Mouse (Mus musculus): ENCODE results near the gene Pno1.
"Not testable (repeated sequence)": the region's sequence is repeated elsewhere in the genome, so short reads cannot be mapped to it uniquely, and the experiment has no call there.

Gene Pno1

DNA sequence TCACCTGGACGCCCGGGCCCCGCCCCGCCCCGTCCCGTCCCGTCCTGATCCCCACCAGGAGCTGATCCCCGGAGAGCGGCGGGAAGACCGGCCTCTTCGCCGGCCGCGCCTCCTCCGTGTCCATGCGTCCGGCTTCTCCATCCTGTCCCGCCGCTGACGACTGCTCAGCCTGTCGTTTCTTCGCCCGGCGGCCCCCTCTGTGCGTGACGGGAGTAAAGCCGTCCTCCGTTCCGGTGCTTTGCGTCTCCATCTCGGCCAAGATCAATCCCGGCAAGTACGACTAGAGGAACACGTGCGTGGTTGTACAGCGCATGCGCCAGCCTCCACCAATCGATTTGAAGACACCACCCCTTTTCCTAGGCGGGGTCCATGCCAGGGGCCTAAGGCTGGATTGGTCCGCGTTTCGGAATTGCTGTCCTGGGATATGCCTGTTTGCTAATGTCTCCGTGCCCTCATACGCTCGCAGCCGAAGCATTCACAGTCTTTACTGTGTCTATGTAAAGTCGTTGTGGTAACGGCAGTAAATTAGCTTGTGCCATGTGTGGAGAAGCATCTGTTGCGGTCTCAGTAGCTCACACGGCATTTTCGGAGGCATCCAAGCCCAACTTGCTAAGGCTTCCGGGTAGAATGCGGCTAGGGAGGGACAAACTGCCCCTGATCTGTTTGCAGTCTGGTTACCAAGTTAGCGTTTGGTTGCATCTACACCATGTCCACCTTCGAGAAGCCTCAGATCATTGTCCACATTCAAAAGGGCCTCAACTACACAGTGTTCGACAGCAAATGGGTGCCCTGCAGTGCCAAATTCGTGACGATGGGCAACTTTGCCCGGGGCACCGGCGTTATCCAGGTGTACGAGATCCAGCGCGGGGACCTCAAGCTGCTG lies at the start of gene Pno1:
Gene Pno1, minus strand, starts transcription at position 311 of the 883 bp plus-strand sequence.
- peak; percentile 91 for DNase-seq (ENCODE audit: low spot score)

DNA sequence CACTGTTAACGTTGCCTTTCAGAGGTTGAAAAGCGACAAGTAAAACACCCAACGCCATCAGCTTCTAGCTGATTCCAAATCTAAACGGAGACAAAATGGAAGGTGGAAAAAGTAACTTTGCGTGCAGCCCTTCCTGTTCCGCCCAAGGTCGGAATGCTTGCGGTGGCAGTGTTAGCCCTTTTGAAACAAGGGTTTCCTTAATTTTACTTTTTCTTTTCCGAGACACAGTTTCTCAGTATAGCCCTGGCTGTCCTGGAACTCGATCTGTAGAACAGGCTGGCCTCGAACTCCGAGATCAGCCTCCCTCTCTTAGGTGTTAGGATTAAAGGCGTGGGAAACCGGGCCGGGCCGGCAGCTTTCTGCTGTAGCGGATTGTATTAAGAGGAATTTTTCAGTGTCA lies 46.5 kb upstream of the Pno1 start:
- DNase-seq (ENCODE audit: low spot score) = no peak

DNA sequence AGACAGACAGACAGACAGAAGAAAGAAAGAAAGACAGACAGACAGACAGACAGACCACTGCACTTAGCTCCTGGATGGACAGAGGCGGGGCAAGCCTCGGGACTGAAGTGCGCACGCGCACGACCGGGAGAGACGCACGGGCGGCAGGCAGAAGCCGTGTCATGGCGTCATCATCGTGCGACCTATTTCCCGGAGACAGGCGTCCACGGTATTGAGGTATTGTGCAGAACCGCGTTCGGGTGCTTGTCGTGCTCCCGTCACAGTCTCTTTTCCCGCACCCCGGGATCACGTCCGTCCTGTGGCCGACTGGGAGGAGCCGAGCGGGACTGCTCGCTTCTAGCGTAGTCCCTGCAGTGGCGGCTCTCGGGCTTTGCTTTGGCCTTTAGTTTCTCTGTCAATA lies 46.1 kb upstream of the Pno1 start, which contains the start of gene C1d:
Gene C1d, plus strand, starts transcription at position 137 of the 400 bp plus-strand sequence.
- peak; percentile 94 for DNase-seq (ENCODE audit: low spot score)

DNA sequence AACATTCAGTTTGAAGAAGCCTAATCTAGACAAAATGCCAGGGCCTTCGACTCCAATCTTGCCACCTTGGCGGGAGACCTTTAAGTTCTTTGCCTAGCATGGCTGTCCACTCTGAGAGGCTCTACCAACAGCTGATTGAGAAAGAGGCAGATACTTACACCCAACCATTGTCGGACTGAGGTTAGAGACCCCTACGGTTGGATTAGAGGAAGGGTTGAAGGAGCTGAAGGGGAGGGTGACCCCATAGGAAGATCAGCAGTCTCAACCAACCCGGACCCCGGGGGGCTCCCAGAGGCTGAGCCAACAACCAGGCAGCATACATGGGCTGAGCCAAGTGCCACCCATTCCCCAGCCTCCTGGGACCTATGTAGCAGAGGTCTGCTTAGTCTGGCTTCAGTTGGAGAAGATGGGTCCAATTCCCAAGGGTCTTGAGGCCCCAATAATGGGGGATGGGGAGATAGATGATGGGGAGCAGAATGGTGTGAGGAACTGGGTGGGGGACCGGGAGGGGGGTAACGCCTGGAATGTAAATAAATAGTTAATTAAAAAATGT lies 45.5 kb upstream of the Pno1 start:
- no peak for DNase-seq (ENCODE audit: low spot score)

DNA sequence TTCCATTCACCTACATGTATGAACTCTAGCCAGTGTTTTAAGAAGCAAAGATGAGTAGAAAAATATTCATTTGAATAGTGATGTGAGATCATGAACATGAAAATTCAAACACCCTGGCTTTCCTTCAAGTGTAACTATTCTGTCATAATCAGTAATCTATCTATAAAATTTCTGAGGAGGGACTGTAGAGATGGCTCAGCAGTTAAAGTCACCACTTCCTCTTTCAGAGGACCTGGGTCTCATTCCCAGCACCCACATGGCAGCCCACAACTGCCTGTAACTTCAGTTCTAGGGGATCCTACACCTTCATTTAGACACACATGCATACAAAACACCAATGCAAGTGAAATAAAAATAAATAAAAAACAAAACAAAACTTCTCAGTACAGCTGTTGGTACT lies 37.3 kb upstream of the Pno1 start:
- DNase-seq (ENCODE audit: low spot score) = no peak

DNA sequence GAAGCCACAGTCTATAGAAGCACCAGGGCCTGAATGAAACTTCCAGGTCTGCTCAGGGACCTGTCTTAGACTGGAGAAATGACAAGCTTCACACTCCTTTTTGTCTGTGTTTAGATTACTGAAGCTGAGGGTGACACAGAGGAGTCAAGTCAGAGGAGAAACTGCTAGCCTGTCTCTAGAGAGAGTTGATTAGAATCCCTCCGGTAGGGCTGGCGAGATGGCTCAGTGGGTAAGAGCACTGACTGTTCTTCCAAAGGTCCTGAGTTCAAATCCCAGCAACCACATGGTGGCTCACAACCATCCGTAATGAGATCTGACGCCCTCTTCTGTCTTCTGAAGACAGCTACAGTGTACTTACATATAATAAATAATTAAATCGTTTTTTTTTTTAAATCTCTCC lies 27.2 kb upstream of the Pno1 start:
- DNase-seq (ENCODE audit: low spot score) = not testable (repeated sequence)

DNA sequence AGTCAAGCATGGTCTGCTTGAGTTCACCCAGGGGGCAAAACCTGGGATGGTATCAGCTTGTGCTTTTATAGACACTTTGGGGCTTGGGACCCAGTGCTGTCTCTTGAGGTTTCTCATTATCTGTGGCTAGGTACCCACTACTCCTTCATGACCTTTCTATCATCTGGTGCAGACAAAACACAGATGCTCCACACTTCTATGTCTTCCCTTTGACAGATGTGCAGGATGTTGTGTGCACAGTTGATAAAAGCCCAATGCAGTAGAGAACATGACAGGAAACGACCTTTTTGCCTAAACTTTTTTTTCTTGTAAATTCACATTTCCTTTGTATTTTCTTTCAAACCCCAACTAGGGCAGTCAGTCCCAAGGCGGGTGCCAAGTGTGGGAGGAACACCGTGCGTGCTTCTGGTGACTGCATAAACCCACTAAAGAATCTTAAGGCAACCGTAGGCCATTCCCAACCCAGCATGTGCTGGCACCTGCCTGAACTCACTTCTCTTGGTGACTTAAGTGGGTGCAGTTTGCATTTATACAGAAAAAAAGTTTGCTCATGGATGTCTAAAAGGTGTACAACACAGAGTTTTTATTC lies 25.2 kb upstream of the Pno1 start:
- no peak for DNase-seq (ENCODE audit: low spot score)

DNA sequence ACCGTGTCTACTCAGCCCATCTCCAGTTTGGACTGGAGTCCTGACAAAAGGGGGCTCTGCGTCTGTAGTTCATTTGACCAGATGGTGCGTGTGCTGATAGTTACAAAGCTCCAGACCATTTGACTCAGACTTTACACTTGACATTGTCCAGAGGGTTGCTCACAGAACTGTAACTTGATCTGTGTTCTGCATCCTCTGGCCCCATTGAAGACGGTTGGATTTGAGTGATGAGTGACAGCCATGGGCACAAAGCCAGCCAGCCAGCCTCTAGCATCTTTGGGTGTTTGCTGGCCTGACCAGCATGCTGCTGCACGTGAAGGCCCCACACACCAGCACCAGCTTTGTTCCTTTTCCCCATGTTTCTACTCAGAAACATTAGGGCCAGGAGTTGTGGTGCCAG lies 21.4 kb upstream of the Pno1 start:
- no peak for DNase-seq (ENCODE audit: low spot score)

DNA sequence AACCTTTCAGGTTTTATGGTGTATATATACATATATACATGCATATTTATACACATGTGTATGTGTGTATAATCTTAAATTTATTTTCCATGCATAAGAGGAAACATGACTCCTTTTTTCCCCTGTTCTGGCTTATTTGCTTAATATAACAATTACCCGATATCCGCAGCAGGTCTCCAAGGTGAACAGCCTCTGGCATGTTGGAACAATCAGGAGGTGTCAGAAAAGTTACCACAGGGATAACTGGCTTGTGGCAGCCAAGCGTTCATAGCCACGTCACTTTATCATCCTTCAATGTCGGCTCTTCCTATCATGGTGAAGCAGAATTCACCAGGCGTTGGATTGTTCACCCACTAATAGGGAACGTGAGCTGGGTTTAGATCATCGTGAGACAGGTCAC lies 9.8 kb upstream of the Pno1 start:
- no peak for DNase-seq (ENCODE audit: low spot score)

DNA sequence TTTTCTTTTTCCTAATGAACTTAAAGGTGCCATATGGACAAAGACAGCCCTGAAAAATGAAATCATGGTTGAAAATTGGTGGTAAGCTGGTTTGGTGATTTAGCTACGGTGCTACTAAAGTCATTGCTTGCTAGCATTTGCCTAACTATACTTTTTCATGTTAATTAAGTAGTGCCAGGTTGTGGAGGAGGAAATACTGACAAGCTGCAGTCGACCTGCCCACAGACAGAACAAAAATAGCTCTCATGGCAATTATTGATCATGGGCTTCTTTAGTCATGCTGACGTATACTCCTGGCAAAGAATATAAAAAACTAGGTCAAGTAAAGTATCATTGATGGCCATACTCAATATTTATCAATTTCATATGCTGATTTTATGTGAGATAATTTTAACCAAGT lies 4.1 kb upstream of the Pno1 start:
- DNase-seq (ENCODE audit: low spot score) = no peak

DNA sequence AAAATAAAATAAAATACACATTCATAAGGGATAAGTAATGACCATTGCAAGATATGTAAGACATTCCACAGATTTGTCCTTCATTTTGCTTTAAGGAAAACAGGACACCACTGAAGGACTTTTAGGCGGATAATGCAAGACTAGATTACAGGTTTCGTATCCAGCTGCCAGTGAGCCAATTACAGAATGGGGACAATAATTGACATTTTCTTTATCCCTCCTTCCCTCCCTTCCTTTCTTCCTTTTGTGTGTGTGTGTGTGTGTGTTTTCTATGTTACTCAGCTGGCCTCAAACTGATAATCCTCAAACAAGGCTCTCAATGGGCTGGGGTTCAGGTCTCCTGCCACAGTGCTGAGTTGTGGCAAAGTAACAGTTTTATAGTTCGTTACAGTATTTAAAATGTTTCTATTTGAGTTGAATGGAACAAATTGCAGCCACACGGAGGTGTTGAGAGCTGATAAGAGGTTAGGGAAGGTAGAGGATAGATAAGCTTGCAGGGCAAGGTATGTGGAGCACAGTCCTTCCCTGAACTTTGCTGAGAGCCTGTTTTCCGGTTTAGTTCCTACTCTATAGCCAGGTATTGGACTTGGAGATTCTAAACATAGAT lies 1.6 kb upstream of the Pno1 start:
- DNase-seq (ENCODE audit: low spot score) = no peak

DNA sequence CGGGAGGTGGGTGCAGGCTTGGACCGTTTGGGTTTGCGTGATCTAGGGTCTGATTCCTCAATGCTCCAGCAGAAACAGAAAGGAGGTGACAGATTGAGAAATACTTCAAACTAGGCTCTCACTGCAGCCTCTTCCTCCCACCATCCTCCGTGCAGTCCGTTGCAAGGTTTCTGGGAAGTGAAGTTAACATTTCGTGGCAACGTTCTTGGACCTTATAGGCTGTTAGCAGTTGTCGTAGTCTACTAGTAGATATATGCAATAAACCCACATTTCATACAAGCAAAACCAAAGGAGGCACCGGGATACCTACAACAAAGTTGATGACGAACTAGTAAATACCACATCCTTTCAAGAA lies 750 bp upstream of the Pno1 start:
- DNase-seq (ENCODE audit: low spot score) = no peak

DNA sequence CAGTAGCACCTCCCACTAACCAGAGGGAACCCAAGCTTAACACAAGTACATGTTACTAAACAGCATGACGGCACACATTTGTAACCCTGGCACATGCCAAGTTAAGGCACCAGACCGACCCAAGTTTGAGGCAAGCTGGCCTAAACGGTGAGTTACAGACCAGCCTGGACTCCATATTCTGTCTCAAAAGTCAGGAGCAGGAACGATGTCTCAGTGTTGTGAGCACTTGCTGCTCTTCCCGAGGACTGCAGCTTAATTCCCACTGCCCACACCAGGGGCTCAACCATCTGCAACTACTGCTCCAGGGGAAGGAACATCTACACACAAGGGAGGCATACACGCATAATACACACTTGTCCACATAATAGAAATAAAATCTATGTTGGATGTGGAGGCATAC lies 8.9 kb downstream of the Pno1 start:
- no peak for DNase-seq (ENCODE audit: low spot score)

DNA sequence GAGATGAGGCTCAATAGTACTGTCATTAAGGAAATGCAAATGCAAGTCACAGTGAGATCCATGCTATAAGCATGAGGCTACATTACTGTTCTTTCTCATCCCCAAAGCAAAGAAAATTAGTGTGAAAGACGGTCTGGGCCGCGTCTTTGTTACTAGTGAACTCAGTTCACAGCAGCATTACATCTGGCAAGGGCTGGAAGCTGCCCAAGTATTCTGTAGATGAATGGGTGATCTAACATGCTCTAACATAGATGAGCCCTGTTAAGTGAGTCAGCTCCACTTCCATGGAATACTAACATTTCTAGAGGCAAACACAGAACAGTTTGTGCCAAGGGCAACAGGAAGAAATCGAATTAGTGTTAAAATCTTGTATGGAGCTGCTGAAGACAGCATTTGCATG lies 10.4 kb downstream of the Pno1 start:
- no peak for DNase-seq (ENCODE audit: low spot score)

DNA sequence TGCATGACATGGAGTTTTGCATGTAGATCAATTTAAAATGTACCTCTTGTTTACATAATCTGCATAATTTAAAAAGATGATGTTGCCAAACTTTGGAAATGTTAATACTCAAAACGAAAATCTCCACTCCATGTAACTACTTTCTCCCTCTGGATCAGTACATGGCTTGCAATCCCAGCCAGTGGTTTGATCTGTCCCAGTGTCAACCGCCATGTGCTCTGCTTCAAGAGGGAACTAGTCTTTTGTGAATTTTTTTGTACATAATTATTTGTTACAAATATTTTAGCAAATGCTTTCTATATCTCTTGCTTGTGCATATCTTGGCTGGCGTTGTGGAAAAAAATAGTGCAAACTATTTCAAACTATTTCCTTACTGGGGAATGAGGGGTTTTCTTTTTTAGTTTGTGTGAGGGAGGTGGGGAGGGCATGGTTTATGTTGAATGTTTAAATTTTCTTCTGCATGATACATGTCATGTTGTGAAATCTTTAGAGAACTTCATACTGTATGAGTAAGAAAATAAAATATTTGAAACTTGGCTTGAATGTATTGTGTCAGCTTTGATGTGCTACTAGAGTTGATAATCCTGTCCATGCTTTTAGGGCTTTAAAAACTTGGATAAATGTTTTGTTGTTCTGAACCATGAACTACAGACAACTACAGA lies 11.4 kb downstream of the Pno1 start:
- no peak for DNase-seq (ENCODE audit: low spot score)

DNA sequence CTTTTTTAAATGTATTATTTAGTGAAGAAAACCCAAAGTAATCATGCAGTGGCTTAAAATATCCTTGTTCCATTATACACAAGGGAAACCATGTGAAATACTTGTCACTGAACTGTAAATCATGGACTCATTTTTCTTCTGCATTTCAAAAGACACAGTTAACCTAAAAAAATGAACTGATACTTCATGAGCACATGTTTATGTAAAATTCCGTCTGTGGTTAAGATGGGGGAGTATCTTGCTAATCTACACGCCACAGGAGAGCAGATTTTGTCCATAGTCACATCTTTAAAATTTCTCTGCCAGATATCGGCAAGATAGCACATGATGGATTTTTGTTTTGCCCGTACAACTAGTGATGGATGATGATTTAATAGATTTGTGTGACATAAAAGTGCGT lies 12.2 kb downstream of the Pno1 start:
- no peak for DNase-seq (ENCODE audit: low spot score)

DNA sequence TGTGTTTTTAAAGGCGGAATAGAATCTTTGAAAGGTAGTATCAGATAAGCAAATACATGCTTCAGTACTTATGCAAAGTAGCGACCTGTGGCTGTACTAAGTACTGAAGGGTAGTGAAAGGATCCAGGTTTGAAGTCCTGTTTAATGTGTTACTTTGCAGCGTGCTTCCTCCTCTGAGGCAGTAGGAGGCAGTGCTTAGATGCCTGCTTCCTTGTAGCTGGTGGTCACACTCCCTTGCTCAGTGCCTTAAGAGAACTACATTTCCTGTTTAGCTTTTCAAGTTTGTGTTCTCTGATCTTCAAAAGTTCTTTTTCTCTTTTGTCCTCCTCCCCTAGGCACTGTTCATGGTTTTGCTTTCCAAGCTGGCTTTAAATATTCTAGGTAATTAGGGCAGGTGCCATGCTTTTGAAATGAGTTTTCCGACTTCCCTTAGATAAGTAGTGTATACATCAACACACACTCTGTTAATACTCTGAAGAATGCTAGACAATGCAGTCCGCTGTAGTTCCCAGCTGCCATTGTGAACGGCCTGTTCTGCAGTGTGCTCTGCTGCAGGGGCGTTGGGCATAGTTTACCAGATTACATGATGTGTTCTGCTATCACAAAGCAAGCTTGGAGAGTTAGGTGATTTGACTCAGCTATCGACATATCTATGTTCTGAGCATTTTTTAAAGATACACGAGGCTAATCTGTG lies 19.1 kb downstream of the Pno1 start:
- DNase-seq (ENCODE audit: low spot score) = no peak

DNA sequence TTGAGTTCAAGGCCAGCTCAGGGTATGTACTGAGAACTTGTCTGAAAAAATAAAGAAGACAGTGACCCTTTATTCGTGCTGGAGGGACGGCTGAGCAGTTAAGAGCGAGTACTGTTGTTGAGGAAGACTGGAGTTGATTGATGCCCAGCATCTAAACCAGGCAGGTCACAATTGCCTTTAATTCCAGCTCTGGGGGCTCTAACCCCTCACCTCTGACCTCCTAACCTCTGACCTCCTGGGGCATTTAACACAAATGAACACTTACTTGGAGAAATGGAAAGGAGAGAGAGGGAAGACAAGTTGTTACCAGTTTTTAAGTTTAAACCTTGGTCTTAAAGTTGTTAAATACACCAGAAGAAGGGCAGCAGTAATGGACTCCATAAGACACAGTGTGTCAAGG lies 22.6 kb downstream of the Pno1 start:
- DNase-seq (ENCODE audit: low spot score) = no peak

DNA sequence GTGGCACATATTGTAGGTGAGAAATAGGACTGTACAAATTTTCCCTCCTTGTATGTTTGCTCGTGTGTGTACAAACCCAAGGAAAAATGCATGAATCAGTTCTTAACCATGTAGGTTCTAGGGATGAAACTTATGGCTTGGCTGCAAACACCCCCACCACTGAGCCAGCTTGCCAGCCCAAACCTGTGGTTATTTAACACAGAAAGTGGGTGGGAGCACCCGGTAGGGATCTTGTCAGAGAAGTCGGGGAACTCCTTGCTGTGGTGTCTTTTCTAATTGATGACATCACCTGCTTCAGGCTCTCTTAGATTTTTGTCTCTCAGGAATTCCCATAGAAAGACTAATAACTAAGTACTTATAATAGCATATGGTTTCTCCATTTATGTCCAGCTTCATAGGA lies 23.7 kb downstream of the Pno1 start:
- no peak for DNase-seq (ENCODE audit: low spot score)

DNA sequence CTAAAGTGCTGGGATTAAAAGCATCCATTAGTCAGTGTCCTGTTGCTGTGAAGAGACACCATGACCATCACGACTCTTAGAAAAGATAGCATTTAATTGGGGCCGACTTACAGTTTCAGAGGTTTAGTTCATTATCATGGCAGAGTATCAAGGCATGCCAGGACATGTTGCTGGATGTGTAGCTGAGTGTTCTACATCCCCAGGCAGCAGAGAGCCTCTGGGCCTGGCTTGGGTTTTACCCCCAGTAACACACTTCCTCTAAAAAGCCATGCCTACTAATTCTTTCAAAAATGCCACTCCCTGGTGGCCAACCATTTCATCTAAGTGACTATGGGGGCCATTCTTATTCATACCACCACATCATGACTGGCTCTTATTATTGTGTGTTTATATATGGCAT lies 28.2 kb downstream of the Pno1 start:
- no peak for DNase-seq (ENCODE audit: low spot score)

DNA sequence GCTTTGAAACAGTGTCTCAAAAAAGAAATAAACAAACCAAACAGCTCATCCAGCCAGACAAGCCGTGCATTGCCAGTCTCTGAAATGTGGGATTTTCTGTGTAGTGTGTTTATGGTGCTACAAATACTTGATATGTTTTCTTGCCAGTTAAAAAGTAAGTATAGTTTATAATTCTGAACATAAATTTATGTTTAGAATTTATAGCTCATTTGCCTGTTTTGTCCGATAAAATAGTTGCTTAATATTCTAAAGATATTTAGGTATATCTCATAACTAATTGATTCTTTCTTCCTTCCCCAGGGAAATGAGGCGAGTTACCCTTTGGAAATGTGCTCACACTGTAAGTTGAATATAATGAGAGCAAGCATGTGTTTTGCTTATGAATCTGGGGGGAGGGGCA lies 29.6 kb downstream of the Pno1 start, which contains the start of gene Wdr92:
Gene Wdr92, plus strand, starts transcription at position 301 of the 400 bp plus-strand sequence.
- DNase-seq (ENCODE audit: low spot score) = no peak

DNA sequence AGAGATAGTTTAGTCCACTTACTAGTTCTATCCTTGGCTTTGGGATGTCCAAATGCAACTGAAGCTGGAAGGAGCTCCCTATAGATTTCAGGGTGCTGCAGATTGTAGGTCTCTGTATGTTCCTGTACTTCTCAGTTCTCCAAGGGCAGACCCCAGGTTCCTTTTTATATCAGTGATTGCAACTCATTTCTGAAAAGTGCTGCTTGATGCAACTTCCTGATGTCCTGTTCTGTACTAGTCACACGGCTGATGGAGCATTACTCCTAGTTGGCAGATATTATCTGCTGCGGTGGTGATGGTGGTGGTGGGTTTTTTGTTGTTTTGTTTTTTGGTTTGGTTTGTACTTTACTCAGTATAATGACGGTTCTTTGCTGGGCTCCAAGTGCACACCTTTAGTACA lies 30.6 kb downstream of the Pno1 start:
- DNase-seq (ENCODE audit: low spot score) = no peak
